ENCODE assay signal across 16 mouse cellular contexts in genomic region chr3:129573609-129574008, GRCm38 (mm10). TPM values are rescaled to one million over a fixed set of nuclear protein-coding genes. Genes with fewer than 3 reads are reported as not detected.
DNase-seq lines count a peak whose midpoint lies in the region; ATAC-seq and TF ChIP-seq lines count a peak whose summit lies in the region.
"Had no signal": no experiment of that assay in that cellular context is flagged by ENCODE, and none has a peak within 500 bp of the region (broad histone marks: within the 10 kb centered on the region; RNA-seq: fewer than 3 reads in every experiment).

No protein-coding gene starts in this region.

- no peaks in the 10 kb centered on the region for H3K36me3 ChIP-seq in kidney, postnatal 0 days (ENCODE audit: insufficient read depth, low read length)
- H3K36me3 ChIP-seq in E14TG2a.4 (ENCODE audit: insufficient read depth, low read length) (peaks cover 77% of the 10 kb centered on the region), MEL (ENCODE audit: control insufficient read depth in 1 of 2, insufficient read depth in 2 of 2, low read length in 2 of 2) (peaks cover 0 to 12% of the 10 kb centered on the region in 2 experiments; a peak in 2 of 4 replicates)

- no peak for TF ChIP-seq RAD21 in MEL (IDR thresholded peaks at IDR 0.05; ENCODE audit: low read depth, low read length)

- no peak for ATAC-seq in kidney, postnatal 0 days (replicated peaks; ENCODE audit: low FRiP score, low read depth)
- peak; percentile 83 for ATAC-seq in granulocyte monocyte progenitor cell, adult 5-6 weeks (replicated peaks; ENCODE audit: poor library complexity, severe bottlenecking)
- ATAC-seq in inflammation-experienced regulatory T-cells, adult 6 months = no peak

- TF ChIP-seq POLR2A in MEL (IDR thresholded peaks at IDR 0.05; ENCODE audit: control insufficient read depth in 1 of 2, insufficient read depth in 1 of 2, low read depth in 1 of 2, low read length in 2 of 2, poor library complexity in 1 of 2) = no peak

- no peaks in the 10 kb centered on the region for H3K27me3 ChIP-seq in kidney, postnatal 0 days (ENCODE audit: insufficient read depth, low read length)
- H3K27me3 ChIP-seq in E14TG2a.4 (ENCODE audit: insufficient read depth, low read length) = no peaks in the 10 kb centered on the region
- no peaks in the 10 kb centered on the region for H3K27me3 ChIP-seq in MEL (ENCODE audit: control insufficient read depth in 1 of 2, insufficient read depth in 2 of 2, low read length in 2 of 2)
- H3K27me3 ChIP-seq: heart, embryonic 13.5 days; limb, embryonic 13.5 days; midbrain, embryonic 12.5 days had no signal

- H3K9ac ChIP-seq in kidney, postnatal 0 days (ENCODE audit: low read depth, low read length) = no peak overlapping the region
- no peak overlapping the region for H3K9ac ChIP-seq in MEL (ENCODE audit: control insufficient read depth, low read depth, low read length, poor library complexity, severe bottlenecking)
- H3K9ac ChIP-seq: heart, embryonic 13.5 days; limb, embryonic 13.5 days; lung, embryonic 14.5 days; midbrain, embryonic 12.5 days had no signal

- no peak overlapping the region for H3K4me2 ChIP-seq in kidney, postnatal 0 days (ENCODE audit: low read length)
- H3K4me2 ChIP-seq: heart, embryonic 13.5 days; limb, embryonic 13.5 days; lung, embryonic 14.5 days; midbrain, embryonic 12.5 days had no signal

- no peak for TF ChIP-seq CTCF in kidney, postnatal 0 days (IDR thresholded peaks at IDR 0.05; ENCODE audit: low read depth)
- TF ChIP-seq CTCF in E14TG2a.4 (conservative IDR thresholded peaks at IDR 0.05; ENCODE audit: low read length) (no peak), MEL (IDR thresholded peaks at IDR 0.05 in 2 of 3, conservative IDR thresholded peaks at IDR 0.05 in 1 of 3; ENCODE audit: control insufficient read depth in 1 of 3, insufficient read depth in 1 of 3, low read depth in 2 of 3, low read length in 3 of 3, poor library complexity in 1 of 3, severe bottlenecking in 1 of 3) (no peak)

- H3K79me2 ChIP-seq in MEL (ENCODE audit: control insufficient read depth, insufficient read depth, low read length, poor library complexity) = no peaks in the 10 kb centered on the region

- peak; percentile 73 for DNase-seq in kidney, postnatal 0 days (ENCODE audit: low spot score)
- DNase-seq in kidney, adult 8-10 months = no peak
- DNase-seq in MEL (ENCODE audit: low read depth, low spot score) = peak; percentile 55
- no peak for DNase-seq in layer of hippocampus, postnatal 36 days
- no peak for DNase-seq in thymus, postnatal 0 days (ENCODE audit: low spot score)
- DNase-seq: adrenal gland, adult 8-10 months; kidney, adult 9 months; lung, embryonic 14.5 days; thymus, adult 2 months had no signal

- 70% methylated on average over 4 of the region's 4 CpGs for WGBS in kidney, postnatal 0 days

- no peak overlapping the region for H3K4me3 ChIP-seq in kidney, postnatal 0 days (replicated peaks; ENCODE audit: low read depth, low read length)
- peak overlapping the region; percentile 71 for H3K4me3 ChIP-seq in E14TG2a.4 (replicated peaks; ENCODE audit: low read length)
- no peak overlapping the region for H3K4me3 ChIP-seq in MEL (ENCODE audit: control insufficient read depth in 1 of 2, insufficient read depth in 1 of 2, low read depth in 2 of 2, low read length in 2 of 2)
- H3K4me3 ChIP-seq: erythroblast, embryonic 14.5 days; heart, embryonic 13.5 days; limb, embryonic 13.5 days; midbrain, embryonic 12.5 days had no signal

- H3K9me3 ChIP-seq in kidney, postnatal 0 days (replicated peaks; ENCODE audit: low read length) = no peaks in the 10 kb centered on the region
- H3K9me3 ChIP-seq in E14TG2a.4 (ENCODE audit: low read length) (no peaks in the 10 kb centered on the region), MEL (replicated peaks; ENCODE audit: insufficient read depth, low read length) (no peaks in the 10 kb centered on the region)
- H3K9me3 ChIP-seq: heart, embryonic 13.5 days; limb, embryonic 13.5 days; midbrain, embryonic 12.5 days had no signal

- TF ChIP-seq EP300 in MEL (IDR thresholded peaks at IDR 0.05; ENCODE audit: low read depth in 1 of 2, low read length in 2 of 2) = 0 out of 4 replicates have a peak, but pooled peaks of 1 of the 2 experiments have one; percentile 33

- H3K4me1 ChIP-seq in kidney, postnatal 0 days (replicated peaks; ENCODE audit: insufficient read depth, low read length) = no peaks in the 10 kb centered on the region
- H3K4me1 ChIP-seq in E14TG2a.4 (replicated peaks; ENCODE audit: low read depth, low read length) (peaks cover 91% of the 10 kb centered on the region), MEL (ENCODE audit: control insufficient read depth in 1 of 2, insufficient read depth in 2 of 2, low read length in 2 of 2) (peaks cover 5 to 10% of the 10 kb centered on the region in 2 experiments; a peak in 3 of 4 replicates)

- H3K27ac ChIP-seq in kidney, postnatal 0 days = no peak overlapping the region
- H3K27ac ChIP-seq in MEL (ENCODE audit: control insufficient read depth, low read depth, low read length) = no peak overlapping the region
- H3K27ac ChIP-seq: heart, embryonic 13.5 days; limb, embryonic 13.5 days; midbrain, embryonic 12.5 days had no signal

TF ChIP-seq in MEL, 35 proteins besides CTCF, POLR2A, EP300 and RAD21:
- no peak for TF ChIP-seq TBP (IDR thresholded peaks at IDR 0.05; ENCODE audit: low read depth, low read length)
- TF ChIP-seq RCOR1 (IDR thresholded peaks at IDR 0.05; ENCODE audit: low read depth, low read length) = peak; percentile 75; the same call in 1 of the 2 replicates
- no peak for TF ChIP-seq ZNF384 (IDR thresholded peaks at IDR 0.05; ENCODE audit: low read depth, low read length)

RNA-seq across cellular contexts. Expression of gene Elovl6, which starts 41.5 kb away (rescaled TPM):
- 34.2 and 37.0 TPM in 2 replicates for polyA plus RNA-seq in kidney, postnatal 0 days (2015; fragmentation: Nextera tagmentation; extraction: Ambion mirVana)
- 13.4 and 15.0 TPM in 2 replicates for total RNA-seq in MEL (2012; rRNA removed)
- 10 to 100 TPM in 1 of 2 experiments, not detected in 1; 17.2 TPM for polyA plus RNA-seq in MEL (2012; ENCODE audit: insufficient read depth in 1 of 2, insufficient read length in 2 of 2, low read depth in 1 of 2, low replicate concordance in 2 of 2, missing spikeins in 1 of 2)
- total RNA-seq in granulocyte monocyte progenitor cell, adult 5-6 weeks (2014; fragmentation: Nextera tagmentation) = 24.6 and 31.6 TPM in 2 replicates
- 10.9 and 13.2 TPM in 2 replicates for total RNA-seq in granulocyte monocyte progenitor cell, adult 5-6 weeks (2017)
- 10 to 100 TPM; 37.4 to 38.2 TPM for total RNA-seq in layer of hippocampus, postnatal 36 days (2021)
- polyA plus RNA-seq in thymus, postnatal 0 days (2015; fragmentation: Nextera tagmentation; extraction: Ambion mirVana) = 6.6 and 9.2 TPM in 2 replicates
- polyA plus RNA-seq in inflammation-experienced regulatory T-cells, adult 6 months (2017; shearing (Covaris generic)) = 10 to 100 TPM in 2 of 3 experiments, 1 to 10 TPM in 1; 9.0 to 16.4 (median 11.1) TPM

Comparison
In these comparisons a context has a peak if more than half of its experiments do, and no peak if none do; other contexts are left out.
1. DNase-seq: peak in kidney, postnatal 0 days (single experiment) and MEL (single experiment); none in kidney, adult 8-10 months (0 of 2), layer of hippocampus, postnatal 36 days (0 of 2) and thymus, postnatal 0 days (single experiment).